Mouse (Mus musculus) naive thymus-derived CD4-positive, alpha-beta T cell, adult 2 months (primary cell): ENCODE results near the gene Dnajb2.

Source experiments
- DNase-seq: peaks from one replicate; pipeline ENCODE4 v3.0.0-alpha.2; 2011; ENCODE audit warnings: low read depth

Gene Dnajb2

GRCm38 (mm10) chr1:75292476-75293330 lies 56.5 kb downstream of the Dnajb2 start:
- DNase-seq, result no peak

- DNase-seq, result no peak
These were observed 57.1 kb downstream of the Dnajb2 start for GRCm38 (mm10) chr1:75293331-75293701.

DNA sequence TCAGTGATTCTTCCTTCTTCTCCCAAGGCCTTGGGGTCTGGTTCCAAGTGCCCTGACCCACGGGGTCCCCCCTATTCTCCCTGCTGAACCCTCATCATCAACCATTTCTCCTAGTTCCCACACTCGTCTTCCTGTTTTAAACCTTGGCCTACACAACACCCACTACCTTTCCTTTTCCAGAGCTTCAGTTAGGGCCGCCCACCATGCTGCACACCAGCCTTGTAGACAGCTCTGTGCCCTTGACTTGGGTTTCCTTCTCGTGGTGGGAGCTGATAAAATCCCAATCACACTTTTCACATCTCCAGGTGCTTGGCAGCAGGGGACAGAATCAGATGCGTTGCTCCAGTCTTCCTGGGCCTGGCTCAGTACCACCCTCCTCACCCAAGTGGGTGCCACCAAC lies 58.1 kb downstream of the Dnajb2 start:
- no peak for DNase-seq
